Mouse (Mus musculus): ENCODE measurements at regions not wholly inside any gene's neighbourhood (a gene's known extent, or its start where the extent isn't known, plus 50 kb on each side); places are given as distances from the start of the nearest gene placed in this dataset.

DNA sequence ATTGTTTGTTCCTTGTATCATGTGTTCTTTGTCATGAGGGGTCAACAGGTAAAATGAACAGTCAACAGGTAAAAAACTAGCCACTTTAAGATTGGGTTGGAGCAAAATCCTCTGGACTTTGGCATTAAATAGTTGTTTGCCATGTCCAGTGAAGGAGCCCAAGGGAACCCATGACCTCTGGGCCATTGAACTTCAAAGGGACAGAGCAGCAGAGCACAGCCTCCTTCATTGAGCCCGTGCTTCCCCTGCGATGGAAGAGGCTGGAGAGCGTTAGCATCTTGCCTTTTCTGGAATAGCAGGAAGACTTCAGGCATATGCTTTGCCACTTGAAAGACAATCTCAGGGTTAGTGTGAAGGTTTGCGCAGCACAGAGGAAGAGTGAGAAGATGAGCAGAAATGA, 320.4 kb upstream of the Id2 start:
- no peak overlapping the region for H3K27ac ChIP-seq (ENCODE audit: low read depth, low read length)
- no peak overlapping the region for H3K9ac ChIP-seq (ENCODE audit: low read depth, low read length)
- H3K4me1 ChIP-seq (ENCODE audit: control insufficient read depth, insufficient read depth, low read depth, low read length): peaks cover 2% of the 10 kb centered on the region; the same call in 1 of the 2 replicates
- H3K4me2 ChIP-seq (ENCODE audit: low read length): no peak overlapping the region
- H3K9me3 ChIP-seq (ENCODE audit: control insufficient read depth, low read length): no peaks in the 10 kb centered on the region
- H3K4me3 ChIP-seq (ENCODE audit: low read length): no peak overlapping the region
- WGBS: 80% methylated on average over 4 of the region's 4 CpGs
- ATAC-seq: no peak
- H3K36me3 ChIP-seq (ENCODE audit: control insufficient read depth, insufficient read depth, low read length): no peaks in the 10 kb centered on the region
- no peaks in the 10 kb centered on the region for H3K27me3 ChIP-seq (replicated peaks; ENCODE audit: control insufficient read depth, insufficient read depth, low read length)

DNA sequence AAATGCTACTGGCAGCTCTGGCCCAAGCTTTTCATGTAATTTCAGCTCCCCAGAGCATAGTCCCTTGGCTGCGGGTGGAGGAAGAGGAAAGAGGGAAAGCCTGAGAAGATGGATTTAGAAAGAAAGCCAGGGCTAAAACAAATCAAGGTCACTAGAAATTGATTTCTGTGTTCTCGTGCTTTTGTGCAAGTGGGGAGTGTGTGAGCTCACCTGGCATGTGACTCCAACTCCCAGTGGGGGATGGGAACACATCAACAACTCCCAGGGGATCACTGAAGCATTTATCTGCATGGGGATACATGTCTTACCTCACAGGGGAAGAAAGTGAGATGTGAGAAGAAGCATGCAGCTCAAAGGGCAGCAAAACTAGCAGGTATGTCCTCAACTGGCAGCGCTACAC, 319.6 kb upstream of the Id2 start:
- Histone ChIP-seq H3K9me3 (ENCODE audit: control insufficient read depth, low read length) (no peaks in the 10 kb centered on the region), H3K27me3 (replicated peaks; ENCODE audit: control insufficient read depth, insufficient read depth, low read length) (no peaks in the 10 kb centered on the region), H3K36me3 (ENCODE audit: control insufficient read depth, insufficient read depth, low read length) (no peaks in the 10 kb centered on the region), H3K4me3 (ENCODE audit: low read length) (no peak overlapping the region), H3K27ac (ENCODE audit: low read depth, low read length) (no peak overlapping the region), H3K9ac (ENCODE audit: low read depth, low read length) (no peak overlapping the region), H3K4me1 (ENCODE audit: control insufficient read depth, insufficient read depth, low read depth, low read length) (peaks cover 2% of the 10 kb centered on the region; the same call in 1 of the 2 replicates), H3K4me2 (ENCODE audit: low read length) (no peak overlapping the region)
- WGBS: 62% methylated on average over 3 of the region's 3 CpGs
- ATAC-seq: no peak

DNA sequence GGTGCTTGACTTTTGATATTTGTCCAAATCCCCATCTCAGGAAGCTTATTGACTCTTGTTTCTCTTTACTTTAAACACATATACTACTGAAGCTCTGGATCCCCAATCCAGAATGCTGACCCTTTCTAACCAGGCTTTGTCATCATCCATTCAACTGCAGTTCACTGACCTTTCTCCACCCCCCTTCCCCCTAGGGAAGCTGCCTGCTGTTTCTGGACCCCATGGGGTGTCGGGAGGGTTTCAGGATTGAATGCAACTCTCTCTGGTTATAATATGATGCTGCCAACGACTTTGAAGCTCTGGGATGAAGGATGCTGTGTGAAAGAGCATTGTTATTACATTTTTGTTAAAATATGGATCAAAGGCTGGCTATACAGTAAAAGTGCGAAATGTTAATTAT, 318.7 kb upstream of the Id2 start:
- Histone ChIP-seq H3K9me3 (ENCODE audit: control insufficient read depth, low read length) (no peaks in the 10 kb centered on the region), H3K4me2 (ENCODE audit: low read length) (no peak overlapping the region), H3K36me3 (ENCODE audit: control insufficient read depth, insufficient read depth, low read length) (no peaks in the 10 kb centered on the region), H3K27ac (ENCODE audit: low read depth, low read length) (no peak overlapping the region), H3K9ac (ENCODE audit: low read depth, low read length) (no peak overlapping the region), H3K27me3 (replicated peaks; ENCODE audit: control insufficient read depth, insufficient read depth, low read length) (no peaks in the 10 kb centered on the region), H3K4me1 (ENCODE audit: control insufficient read depth, insufficient read depth, low read depth, low read length) (peaks cover 2% of the 10 kb centered on the region; the same call in 1 of the 2 replicates), H3K4me3 (ENCODE audit: low read length) (no peak overlapping the region)
- ATAC-seq: no peak
- WGBS: 20% methylated on average over 3 of the region's 3 CpGs

DNA sequence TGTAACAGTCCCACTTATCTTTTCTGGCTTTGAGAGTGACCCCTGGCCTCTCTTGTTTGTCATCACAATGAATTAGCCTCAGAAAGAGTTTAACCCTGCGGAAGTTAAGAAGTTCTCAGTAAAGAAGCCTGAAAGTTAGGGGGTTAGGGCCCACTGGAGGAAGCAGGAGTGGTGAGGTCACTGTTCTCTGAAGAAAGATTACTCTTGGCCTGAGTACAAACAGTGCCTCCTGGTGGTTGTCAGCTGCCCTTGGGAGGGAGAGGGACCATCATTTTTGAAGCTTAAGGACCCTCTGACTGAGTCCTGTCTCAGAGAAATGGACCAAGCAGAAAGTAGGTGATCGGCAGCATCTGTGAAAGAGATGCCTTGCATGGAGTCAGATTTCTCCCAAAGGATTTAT, 318.3 kb upstream of the Id2 start:
- ATAC-seq: no peak
- Histone ChIP-seq H3K36me3 (ENCODE audit: control insufficient read depth, insufficient read depth, low read length) (no peaks in the 10 kb centered on the region), H3K9ac (ENCODE audit: low read depth, low read length) (no peak overlapping the region), H3K27me3 (replicated peaks; ENCODE audit: control insufficient read depth, insufficient read depth, low read length) (no peaks in the 10 kb centered on the region), H3K4me3 (ENCODE audit: low read length) (no peak overlapping the region), H3K4me1 (ENCODE audit: control insufficient read depth, insufficient read depth, low read depth, low read length) (peaks cover 2% of the 10 kb centered on the region; the same call in 1 of the 2 replicates), H3K9me3 (ENCODE audit: control insufficient read depth, low read length) (no peaks in the 10 kb centered on the region), H3K27ac (ENCODE audit: low read depth, low read length) (no peak overlapping the region), H3K4me2 (ENCODE audit: low read length) (no peak overlapping the region)
- WGBS: 21% methylated on average over 2 of the region's 2 CpGs

DNA sequence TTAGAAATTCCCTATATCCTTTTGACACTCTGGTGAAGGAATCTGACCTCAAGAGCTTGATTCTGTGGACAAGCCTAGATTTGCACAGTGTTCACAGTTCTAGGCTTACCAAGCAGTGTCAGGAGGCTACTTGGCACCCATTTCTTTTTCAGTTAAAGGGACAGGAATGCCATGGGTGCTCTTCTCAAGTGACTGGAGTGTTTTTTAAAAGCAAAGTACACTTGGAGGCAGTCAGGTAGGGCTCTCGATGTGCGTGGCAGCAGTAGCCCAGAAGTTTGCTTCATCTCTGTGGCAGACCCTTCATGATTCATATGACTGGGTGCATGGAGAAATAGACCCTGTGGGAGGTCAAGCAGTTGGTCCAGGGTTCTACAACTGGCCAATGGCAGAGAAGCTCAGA, 310.4 kb upstream of the Id2 start:
- Histone ChIP-seq H3K9ac (ENCODE audit: low read depth, low read length) (no peak overlapping the region), H3K27me3 (replicated peaks; ENCODE audit: control insufficient read depth, insufficient read depth, low read length) (no peaks in the 10 kb centered on the region), H3K9me3 (ENCODE audit: control insufficient read depth, low read length) (no peaks in the 10 kb centered on the region), H3K36me3 (ENCODE audit: control insufficient read depth, insufficient read depth, low read length) (no peaks in the 10 kb centered on the region), H3K4me3 (ENCODE audit: low read length) (no peak overlapping the region), H3K4me1 (ENCODE audit: control insufficient read depth, insufficient read depth, low read depth, low read length) (no peaks in the 10 kb centered on the region), H3K4me2 (ENCODE audit: low read length) (no peak overlapping the region), H3K27ac (ENCODE audit: low read depth, low read length) (no peak overlapping the region)
- ATAC-seq: no peak
- WGBS: 94% methylated on average over 2 of the region's 2 CpGs

DNA sequence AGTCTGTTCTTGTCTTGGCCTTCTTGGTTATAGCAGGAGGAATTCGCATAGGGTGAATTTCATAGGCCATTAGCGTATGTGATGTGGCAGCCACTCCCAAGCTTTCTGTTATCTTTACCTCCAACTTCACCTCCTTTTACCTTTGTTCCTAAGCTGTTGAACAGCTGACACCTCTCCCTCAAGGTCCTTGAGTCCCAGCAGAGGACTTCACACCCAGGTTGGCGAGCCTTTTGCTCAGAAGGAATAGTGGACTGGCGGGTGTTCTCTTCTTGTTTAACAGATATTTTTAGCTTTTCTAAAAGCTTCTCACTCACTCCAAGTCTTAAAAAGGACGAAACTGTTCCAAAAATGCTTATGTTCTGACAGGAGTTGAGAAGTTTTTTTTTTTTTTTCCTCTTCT, 303.4 kb upstream of the Id2 start:
- H3K9ac ChIP-seq (ENCODE audit: low read depth, low read length): no peak overlapping the region
- H3K9me3 ChIP-seq (ENCODE audit: control insufficient read depth, low read length): no peaks in the 10 kb centered on the region
- H3K27me3 ChIP-seq (replicated peaks; ENCODE audit: control insufficient read depth, insufficient read depth, low read length): no peaks in the 10 kb centered on the region
- no peak for ATAC-seq
- no peaks in the 10 kb centered on the region for H3K36me3 ChIP-seq (ENCODE audit: control insufficient read depth, insufficient read depth, low read length)
- no peaks in the 10 kb centered on the region for H3K4me1 ChIP-seq (ENCODE audit: control insufficient read depth, insufficient read depth, low read depth, low read length)
- H3K4me2 ChIP-seq (ENCODE audit: low read length): no peak overlapping the region
- WGBS: 87% methylated on average over 5 of the region's 5 CpGs
- H3K4me3 ChIP-seq (ENCODE audit: low read length): no peak overlapping the region
- H3K27ac ChIP-seq (ENCODE audit: low read depth, low read length): no peak overlapping the region

DNA sequence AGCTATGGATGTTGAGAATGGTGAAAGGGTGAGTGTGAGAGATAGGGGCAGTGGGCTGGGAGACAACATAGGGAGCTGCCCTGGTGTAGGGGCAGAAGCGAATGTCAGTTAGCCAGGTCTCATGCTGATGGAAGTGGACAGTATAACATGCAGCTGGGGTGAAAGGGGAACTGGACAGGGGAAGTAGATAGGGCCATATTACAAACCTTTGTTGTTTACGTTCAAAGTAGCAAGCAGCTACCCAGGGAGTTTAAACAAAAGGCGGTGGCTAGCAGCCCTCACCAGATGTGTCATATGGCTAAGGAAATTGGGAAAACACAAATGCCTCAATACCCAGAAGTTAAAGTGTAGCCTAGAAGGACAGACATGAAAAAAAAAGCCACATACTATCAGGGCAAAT, 301.8 kb upstream of the Id2 start:
- 74% methylated on average over 3 of the region's 3 CpGs for WGBS
- Histone ChIP-seq H3K27me3 (replicated peaks; ENCODE audit: control insufficient read depth, insufficient read depth, low read length) (no peaks in the 10 kb centered on the region), H3K4me1 (ENCODE audit: control insufficient read depth, insufficient read depth, low read depth, low read length) (no peaks in the 10 kb centered on the region), H3K9ac (ENCODE audit: low read depth, low read length) (no peak overlapping the region), H3K9me3 (ENCODE audit: control insufficient read depth, low read length) (no peaks in the 10 kb centered on the region), H3K4me3 (ENCODE audit: low read length) (no peak overlapping the region), H3K36me3 (ENCODE audit: control insufficient read depth, insufficient read depth, low read length) (no peaks in the 10 kb centered on the region), H3K4me2 (ENCODE audit: low read length) (no peak overlapping the region), H3K27ac (ENCODE audit: low read depth, low read length) (no peak overlapping the region)
- ATAC-seq: no peak

DNA sequence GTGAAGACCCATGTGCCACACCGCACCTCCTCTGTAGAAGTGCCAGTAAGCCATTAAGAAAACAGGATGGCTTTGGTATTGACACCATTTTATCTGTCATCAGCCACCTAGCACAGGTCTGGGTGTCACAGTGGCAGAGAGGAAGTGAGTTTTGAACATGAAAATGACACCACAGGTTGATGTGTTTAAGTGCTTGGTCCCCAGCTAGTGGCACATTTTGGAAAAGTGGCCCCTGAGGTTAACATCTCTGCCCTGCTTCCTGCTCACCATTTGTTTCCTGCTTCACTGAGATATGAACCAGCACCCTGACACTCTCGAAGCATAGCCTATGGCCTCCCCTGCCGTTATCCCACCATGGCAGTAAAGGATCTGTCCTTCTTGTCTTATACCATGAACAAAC, 297.4 kb upstream of the Id2 start:
- Histone ChIP-seq H3K9ac (ENCODE audit: low read depth, low read length) (no peak overlapping the region), H3K4me2 (ENCODE audit: low read length) (no peak overlapping the region), H3K9me3 (ENCODE audit: control insufficient read depth, low read length) (no peaks in the 10 kb centered on the region), H3K4me1 (ENCODE audit: control insufficient read depth, insufficient read depth, low read depth, low read length) (no peaks in the 10 kb centered on the region), H3K36me3 (ENCODE audit: control insufficient read depth, insufficient read depth, low read length) (no peaks in the 10 kb centered on the region), H3K27me3 (replicated peaks; ENCODE audit: control insufficient read depth, insufficient read depth, low read length) (no peaks in the 10 kb centered on the region), H3K27ac (ENCODE audit: low read depth, low read length) (no peak overlapping the region), H3K4me3 (ENCODE audit: low read length) (no peak overlapping the region)
- no peak for ATAC-seq
- 83% methylated on average over 3 of the region's 3 CpGs for WGBS

DNA sequence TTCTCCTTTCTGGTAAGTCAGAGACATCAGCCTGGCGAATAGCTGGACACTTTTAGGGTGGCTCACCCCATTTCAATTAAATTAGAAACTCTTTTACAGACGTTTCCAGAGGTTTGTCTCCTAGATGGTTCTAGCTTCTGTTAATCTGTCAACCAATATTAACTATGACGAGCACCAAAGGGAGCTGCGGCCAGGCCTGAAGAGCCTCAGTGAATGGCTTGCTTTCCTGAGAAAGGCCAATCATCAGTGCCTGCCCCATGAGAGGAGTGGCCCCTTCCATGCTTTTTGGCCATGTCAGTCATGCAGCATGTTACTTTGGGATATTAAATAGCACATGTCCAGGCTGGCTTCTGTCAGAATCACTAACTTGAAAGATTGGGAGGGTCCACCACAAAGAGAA, 296.6 kb upstream of the Id2 start:
- H3K27ac ChIP-seq (ENCODE audit: low read depth, low read length): no peak overlapping the region
- H3K36me3 ChIP-seq (ENCODE audit: control insufficient read depth, insufficient read depth, low read length): no peaks in the 10 kb centered on the region
- no peak for ATAC-seq
- no peak overlapping the region for H3K4me2 ChIP-seq (ENCODE audit: low read length)
- H3K4me3 ChIP-seq (ENCODE audit: low read length): no peak overlapping the region
- no peaks in the 10 kb centered on the region for H3K4me1 ChIP-seq (ENCODE audit: control insufficient read depth, insufficient read depth, low read depth, low read length)
- 72% methylated on average over 4 of the region's 4 CpGs for WGBS
- no peaks in the 10 kb centered on the region for H3K27me3 ChIP-seq (replicated peaks; ENCODE audit: control insufficient read depth, insufficient read depth, low read length)
- no peak overlapping the region for H3K9ac ChIP-seq (ENCODE audit: low read depth, low read length)
- H3K9me3 ChIP-seq (ENCODE audit: control insufficient read depth, low read length): no peaks in the 10 kb centered on the region

DNA sequence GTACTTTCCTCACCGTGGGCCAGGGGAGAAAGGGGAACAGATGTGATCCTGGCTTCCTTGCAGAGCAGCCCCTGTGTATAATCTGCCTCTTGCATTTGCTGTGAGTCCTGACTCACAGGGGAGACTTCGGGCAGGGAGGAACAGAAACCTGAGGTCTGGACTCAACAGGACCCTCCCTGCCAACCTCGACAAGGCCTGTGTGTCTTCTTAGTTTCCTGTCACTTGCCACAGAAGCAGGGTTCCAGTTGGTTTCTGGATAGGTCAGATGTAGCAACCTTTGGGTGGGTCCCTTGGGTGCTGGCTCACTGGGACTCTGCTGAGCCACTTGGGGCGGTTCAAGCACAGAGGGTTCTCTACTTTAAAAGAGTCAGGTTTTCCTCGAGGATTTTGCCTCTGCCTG, 292.3 kb upstream of the Id2 start:
- Histone ChIP-seq H3K36me3 (ENCODE audit: control insufficient read depth, insufficient read depth, low read length) (no peaks in the 10 kb centered on the region), H3K27ac (ENCODE audit: low read depth, low read length) (no peak overlapping the region), H3K9me3 (ENCODE audit: control insufficient read depth, low read length) (no peaks in the 10 kb centered on the region), H3K4me1 (ENCODE audit: control insufficient read depth, insufficient read depth, low read depth, low read length) (no peaks in the 10 kb centered on the region), H3K4me2 (ENCODE audit: low read length) (no peak overlapping the region), H3K9ac (ENCODE audit: low read depth, low read length) (no peak overlapping the region), H3K27me3 (replicated peaks; ENCODE audit: control insufficient read depth, insufficient read depth, low read length) (no peaks in the 10 kb centered on the region), H3K4me3 (ENCODE audit: low read length) (no peak overlapping the region)
- 74% methylated on average over 5 of the region's 5 CpGs for WGBS
- no peak for ATAC-seq
